8 mouse cellular contexts compared by ENCODE assay signal in the genomic region with DNA sequence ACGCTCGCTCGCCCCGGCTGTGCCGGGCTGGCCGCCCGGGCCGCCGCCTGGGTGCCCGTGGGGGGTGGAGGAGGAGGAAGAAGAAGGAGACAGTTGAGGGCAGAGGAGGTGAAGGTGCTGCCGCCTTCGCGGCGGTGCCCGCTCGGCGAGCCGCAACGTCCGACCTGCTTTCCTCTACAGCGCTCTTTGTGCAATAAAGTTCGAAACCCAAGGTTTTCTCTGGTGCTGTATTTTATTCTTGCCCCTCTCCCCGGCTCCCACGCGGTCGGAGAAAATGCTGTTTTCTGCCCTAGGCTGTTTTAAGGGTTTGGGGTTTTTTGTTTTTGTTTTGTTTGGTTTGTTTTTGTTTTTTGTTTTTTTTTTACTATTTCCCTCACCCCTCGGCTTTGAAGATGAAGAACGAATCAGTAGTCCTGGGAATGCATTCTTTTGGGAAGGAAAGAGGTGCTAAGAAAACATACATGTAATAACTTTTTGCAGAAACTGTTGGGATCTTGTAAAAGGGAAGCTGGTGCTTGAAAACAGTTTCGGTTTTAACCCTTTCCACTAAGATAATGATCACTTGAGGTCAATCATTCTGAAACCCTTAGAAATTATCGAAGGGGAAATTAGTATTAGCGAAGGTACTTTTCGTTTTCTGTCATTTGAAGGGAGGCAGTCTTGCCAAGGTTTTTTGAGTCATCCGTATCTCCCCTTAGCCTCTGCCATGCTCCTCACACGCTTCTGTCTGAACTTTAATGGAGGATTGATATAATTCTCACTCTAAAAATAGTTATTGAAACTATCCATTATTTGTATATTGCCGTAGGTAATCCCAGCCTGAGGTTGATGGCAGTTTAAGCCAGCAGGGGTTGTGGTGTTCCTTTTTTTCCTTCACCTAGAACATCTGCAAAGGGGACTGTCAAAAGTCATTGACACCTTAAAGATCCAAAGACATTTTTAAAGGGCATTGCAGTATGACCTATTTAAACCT. TPM values are rescaled to one million over a fixed set of nuclear protein-coding genes. Genes with fewer than 3 reads are reported as not detected.
DNase-seq lines count a peak whose midpoint lies in the region; ATAC-seq and TF ChIP-seq lines count a peak whose summit lies in the region.

No protein-coding gene starts in this region.

- H3K4me3 ChIP-seq in E14TG2a.4 (replicated peaks; ENCODE audit: low read length): peak overlapping the region; percentile 92
- H3K4me3 ChIP-seq in embryonic facial prominence, embryonic 15.5 days (replicated peaks): peak overlapping the region; percentile 81
- H3K4me3 ChIP-seq in heart, postnatal 0 days (ENCODE audit: low read depth, low read length): peak overlapping the region; percentile 98

- TF ChIP-seq CTCF in E14TG2a.4 (conservative IDR thresholded peaks at IDR 0.05; ENCODE audit: low read length): no peak
- TF ChIP-seq CTCF in heart, postnatal 0 days (IDR thresholded peaks at IDR 0.05; ENCODE audit: low read depth): no peak

- peak overlapping the region; percentile 100 for H3K27ac ChIP-seq in embryonic facial prominence, embryonic 15.5 days (replicated peaks)
- peak overlapping the region; percentile 100 for H3K27ac ChIP-seq in heart, postnatal 0 days (ENCODE audit: low read depth)

- no peaks in the 10 kb centered on the region for H3K36me3 ChIP-seq in E14TG2a.4 (ENCODE audit: insufficient read depth, low read length)
- H3K36me3 ChIP-seq in embryonic facial prominence, embryonic 15.5 days: no peaks in the 10 kb centered on the region
- no peaks in the 10 kb centered on the region for H3K36me3 ChIP-seq in heart, postnatal 0 days (replicated peaks; ENCODE audit: control insufficient read depth, insufficient read depth, low read length)

- H3K9me3 ChIP-seq in E14TG2a.4 (ENCODE audit: low read length): no peaks in the 10 kb centered on the region
- no peaks in the 10 kb centered on the region for H3K9me3 ChIP-seq in embryonic facial prominence, embryonic 15.5 days (replicated peaks)
- H3K9me3 ChIP-seq in heart, postnatal 0 days (replicated peaks; ENCODE audit: control insufficient read depth, low read length): no peaks in the 10 kb centered on the region

- peak overlapping the region; percentile 51 for H3K4me2 ChIP-seq in embryonic facial prominence, embryonic 15.5 days (replicated peaks)
- H3K4me2 ChIP-seq in heart, postnatal 0 days (ENCODE audit: low read depth, low read length): peak overlapping the region; percentile 72

- under 1% methylated on average over 33 of the region's 35 CpGs for WGBS in embryonic facial prominence, embryonic 15.5 days
- under 1% methylated on average over 30 of the region's 35 CpGs for whole genome bisulfite sequencing in heart, postnatal 0 days

- peaks cover 27% of the 10 kb centered on the region for H3K4me1 ChIP-seq in E14TG2a.4 (replicated peaks; ENCODE audit: low read depth, low read length)
- H3K4me1 ChIP-seq in embryonic facial prominence, embryonic 15.5 days: peaks cover 17% of the 10 kb centered on the region; the same call in 1 of the 2 replicates
- H3K4me1 ChIP-seq in heart, postnatal 0 days (ENCODE audit: control insufficient read depth, insufficient read depth): peaks cover 34% of the 10 kb centered on the region

- no peak for TF ChIP-seq EP300 in heart, postnatal 0 days (IDR thresholded peaks at IDR 0.05; ENCODE audit: low read depth)

- H3K27me3 ChIP-seq in E14TG2a.4 (ENCODE audit: insufficient read depth, low read length): no peaks in the 10 kb centered on the region
- no peaks in the 10 kb centered on the region for H3K27me3 ChIP-seq in embryonic facial prominence, embryonic 15.5 days
- H3K27me3 ChIP-seq in heart, postnatal 0 days (ENCODE audit: control insufficient read depth, insufficient read depth, low read length): no peaks in the 10 kb centered on the region

- DNase-seq in adrenal gland, postnatal 4 days (ENCODE audit: low spot score in 2 of 2): peak; percentile 16 to 21
- peak; percentile 32 for DNase-seq in heart, postnatal 0 days (ENCODE audit: low spot score)
- DNase-seq in kidney, postnatal 25 days: peak; percentile 55 to 81
- peak; percentile 58 for DNase-seq in lung, postnatal 10 days
- DNase-seq in retina, postnatal 1 day: peak; percentile 46
- peak; percentile 76 for DNase-seq in thymus, postnatal 4 days

- H3K9ac ChIP-seq in embryonic facial prominence, embryonic 15.5 days: peak overlapping the region; percentile 97
- peak overlapping the region; percentile 100 for H3K9ac ChIP-seq in heart, postnatal 0 days (replicated peaks; ENCODE audit: low read depth, low read length)

- ATAC-seq in embryonic facial prominence, embryonic 15.5 days (ENCODE audit: insufficient number of reproducible peaks, low FRiP score, low TSS enrichment, low read depth): no peak
- ATAC-seq in heart, postnatal 0 days (ENCODE audit: insufficient read depth, low read depth): no peak

RNA-seq across cellular contexts. Expression of gene Creb1, which starts 1.3 kb away (rescaled TPM):
- 10 to 100 TPM; 39.9 to 44.4 TPM for total RNA-seq in adrenal gland, postnatal 4 days (2021)
- polyA plus RNA-seq in embryonic facial prominence, embryonic 15.5 days (2015; fragmentation: Nextera tagmentation; extraction: Ambion mirVana): 29.0 and 30.2 TPM in 2 replicates
- total RNA-seq in heart, postnatal 0 days (2014; rRNA removed; ENCODE audit: low replicate concordance): 27.8 and 37.4 TPM in 2 replicates
- polyA plus RNA-seq in heart, postnatal 0 days (2015; fragmentation: Nextera tagmentation; extraction: Ambion mirVana): 9.9 and 11.2 TPM in 2 replicates

Comparison
In these comparisons a context has a peak if more than half of its experiments do, and no peak if none do; other contexts are left out.
1. DNase-seq: peak in every context shown above with its lines; median percentile 76 in thymus, postnatal 4 days; 68 in kidney, postnatal 25 days; 58 in lung, postnatal 10 days; 46 in retina, postnatal 1 day; 32 in heart, postnatal 0 days; 18 in adrenal gland, postnatal 4 days.